Mouse (Mus musculus) CD4-positive naive resting alpha-beta T cell, adult 57 days (primary cell): ENCODE measurements around the gene Zfp809. TPM values are rescaled to one million over a fixed set of nuclear protein-coding genes. Genes with fewer than 3 reads are reported as not detected.

Experiments used
- total RNA-seq: library from RNA; stranded (reverse); gene quantifications from one replicate; pipeline ENCODE4 v1.2.4, GENCODE M21; 2023

Gene Zfp809
- 36.4 TPM for total RNA-seq

GRCm38 (mm10) chr9:22225581-22226388 is at the start of gene Zfp809:
Gene Zfp809 (plus strand): TSS chr9:22225714.

GRCm38 (mm10) chr9:22188025-22188611 is 37.4 kb upstream of the Zfp809 start, which contains the start of gene Zfp872:
Gene Zfp872 (plus strand): TSS chr9:22188090.

GRCm38 (mm10) chr9:22259184-22260091 is 33.9 kb downstream of the Zfp809 start, which contains the start of gene Zfp599:
Gene Zfp599 (minus strand): TSS chr9:22259895.

Other genes with a start within 250 kb of the Zfp809 start
- gene Rgl3, start 236.3 kb upstream of the Zfp809 start, total RNA-seq, result not detected
- gene Ccdc151, start 223.1 kb upstream of the Zfp809 start, total RNA-seq, result not detected
- 91.3 TPM for gene Prkcsh, start 222.9 kb upstream of the Zfp809 start, total RNA-seq
- gene Elavl3, start 173.7 kb upstream of the Zfp809 start, total RNA-seq, result not detected
- gene Gm49318, start 154.5 kb upstream of the Zfp809 start, total RNA-seq, result not detected
- gene Zfp653, start 154.3 kb upstream of the Zfp809 start, total RNA-seq, result 28.7 TPM
- 29.4 TPM for gene Ecsit, start 140.3 kb upstream of the Zfp809 start, total RNA-seq
- gene Cnn1, start 126.5 kb upstream of the Zfp809 start, total RNA-seq, result not detected
- gene Elof1, start 108.5 kb upstream of the Zfp809 start, total RNA-seq, result 32.2 TPM
- 202 TPM for gene Acp5, start 90.0 kb upstream of the Zfp809 start, total RNA-seq
- 19.9 TPM for gene Pigyl, start 68.9 kb upstream of the Zfp809 start, total RNA-seq
- not detected for gene Zfp872, start 37.6 kb upstream of the Zfp809 start, total RNA-seq
- 2.5 TPM for gene Zfp599, start 34.2 kb downstream of the Zfp809 start, total RNA-seq
- 12.8 TPM for gene Zfp810, start 81.9 kb downstream of the Zfp809 start, total RNA-seq
- gene Anln, start 163.5 kb downstream of the Zfp809 start, total RNA-seq, result 0.44 TPM
- 0.27 TPM for gene 9530077C05Rik, start 185.8 kb downstream of the Zfp809 start, total RNA-seq
- gene Gm17545, start 228.6 kb downstream of the Zfp809 start, total RNA-seq, result not detected
- gene Rp9, start 244.0 kb downstream of the Zfp809 start, total RNA-seq, result 80.0 TPM